Mouse (Mus musculus) lung, postnatal 25 days (tissue): ENCODE measurements around the gene Mbd5.
A peak's percentile ranks its signal among the peaks of the same experiment; 100 is the strongest.

ENCODE experiments used
- DNase-seq: peaks from one replicate; pipeline ENCODE4 v3.0.0; 2022; ENCODE audit warnings: low spot score

The Mbd5 gene

GRCm38 (mm10) chr2:48948841-48949584 lies at the start of gene Mbd5:
Gene Mbd5, plus strand, starts transcription at chr2:48949508.
- peak; percentile 99 for DNase-seq

GRCm38 (mm10) chr2:48908866-48909265 lies 40.4 kb upstream of the Mbd5 start:
- peak; percentile 5 for DNase-seq

DNA sequence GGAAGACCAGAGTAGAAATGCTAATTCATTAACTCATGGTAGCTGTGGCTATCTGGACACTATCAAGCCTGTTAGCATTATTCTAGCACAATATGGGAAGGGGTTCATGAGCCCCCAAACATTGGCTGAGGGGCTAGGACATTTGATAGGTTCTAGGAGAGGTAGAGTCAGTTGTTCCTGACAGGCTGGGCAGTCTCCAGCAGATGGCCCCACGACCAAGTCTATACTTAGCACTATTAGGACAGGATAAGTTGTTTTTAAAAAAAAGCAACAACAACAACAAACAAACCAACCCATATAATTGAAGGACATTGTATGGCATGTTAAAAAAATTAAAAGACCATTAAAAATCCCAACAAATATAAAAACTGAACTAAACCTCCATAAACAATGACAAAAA lies 35.1 kb upstream of the Mbd5 start:
- DNase-seq, result no peak

DNA sequence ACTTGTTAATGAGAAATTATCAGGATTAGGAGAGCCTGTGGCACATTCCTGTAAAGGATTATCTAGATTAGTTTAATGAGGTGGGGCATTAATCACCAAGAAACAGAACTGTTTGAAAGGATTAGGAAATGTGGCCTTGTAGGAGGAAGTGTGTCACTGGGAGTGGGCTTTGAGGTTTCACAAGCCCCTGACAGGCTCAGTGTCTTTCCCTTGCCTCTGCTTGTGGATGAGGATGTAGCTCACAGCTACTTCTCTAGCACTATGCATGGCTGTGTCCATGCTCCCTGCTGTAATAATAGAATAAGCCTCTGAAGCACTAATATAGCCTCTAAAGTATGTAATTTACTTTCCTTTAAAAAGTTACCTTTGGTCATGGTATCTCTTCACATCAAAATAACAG lies 33.5 kb upstream of the Mbd5 start:
- DNase-seq, result no peak

DNA sequence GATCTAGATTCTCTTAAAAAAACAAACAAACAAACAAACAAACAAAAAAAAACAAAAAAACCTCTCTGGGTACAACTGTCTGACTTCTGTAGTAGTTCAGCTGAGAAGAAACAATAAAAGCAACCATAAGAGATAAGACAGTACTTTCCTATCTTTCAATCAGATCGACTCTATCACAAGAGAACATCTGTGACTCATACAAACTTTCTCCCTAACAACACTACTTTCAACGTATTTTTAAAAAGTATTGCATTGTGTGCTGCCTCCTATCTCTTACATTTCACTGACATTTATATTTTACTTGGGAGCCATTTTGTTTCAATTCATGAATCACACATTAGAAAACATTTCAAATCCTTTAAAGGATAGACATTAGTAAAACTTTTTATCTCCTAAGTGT lies 14.2 kb upstream of the Mbd5 start:
- no peak for DNase-seq

DNA sequence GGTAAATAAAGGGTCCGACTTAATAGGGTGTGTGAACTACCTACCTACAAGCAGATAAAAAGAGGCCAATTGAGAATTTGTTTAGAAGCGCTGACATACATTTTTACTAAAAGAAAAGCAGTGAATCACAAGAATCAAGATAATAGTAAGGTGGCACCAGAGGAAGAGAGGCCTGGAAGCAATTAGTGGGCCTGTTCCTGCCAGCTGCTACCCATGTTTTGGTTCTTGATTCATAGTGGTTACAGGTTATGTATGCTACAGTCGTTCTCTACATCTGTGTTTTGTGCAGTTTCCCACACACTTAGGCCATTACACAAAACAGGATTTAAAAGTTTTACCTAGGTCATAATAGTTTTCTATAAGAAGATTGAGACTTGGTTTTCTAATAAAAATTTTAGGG lies 1.5 kb upstream of the Mbd5 start:
- no peak for DNase-seq

DNA sequence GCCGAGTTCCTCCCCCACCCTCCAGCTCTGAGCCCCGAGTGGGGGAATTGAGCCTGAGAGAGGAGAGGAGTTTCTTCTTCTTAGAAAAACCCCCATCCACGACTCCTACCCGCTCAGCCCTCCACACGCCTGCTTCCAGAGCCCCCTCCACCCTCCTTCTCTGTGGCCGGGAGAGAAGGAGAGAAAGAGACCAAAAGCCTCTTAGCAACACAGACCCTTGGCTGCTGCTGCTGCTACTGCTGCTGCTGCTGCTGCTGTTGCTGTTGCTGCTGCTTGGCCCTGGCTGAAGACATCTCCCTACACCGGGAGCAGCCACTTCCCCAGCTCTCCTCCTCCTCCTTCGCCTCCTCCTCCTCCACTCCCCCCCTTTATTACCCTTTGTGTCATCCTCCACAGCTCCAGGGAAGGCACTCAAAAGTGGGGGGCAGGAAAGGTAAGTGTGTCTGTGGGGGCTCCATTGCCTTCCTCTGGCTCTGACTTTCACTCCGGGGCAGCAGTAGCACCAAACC lies 489 bp downstream of the Mbd5 start:
- DNase-seq, result peak; percentile 22

DNA sequence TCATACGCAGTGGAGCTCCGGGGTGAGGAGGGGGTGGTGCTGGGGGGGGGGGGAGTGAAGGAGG lies 776 bp downstream of the Mbd5 start, which contains the start of gene Orc4:
Orc4 (minus strand) TSS at position 26 of the 64 bp plus-strand sequence.
- no peak for DNase-seq

DNA sequence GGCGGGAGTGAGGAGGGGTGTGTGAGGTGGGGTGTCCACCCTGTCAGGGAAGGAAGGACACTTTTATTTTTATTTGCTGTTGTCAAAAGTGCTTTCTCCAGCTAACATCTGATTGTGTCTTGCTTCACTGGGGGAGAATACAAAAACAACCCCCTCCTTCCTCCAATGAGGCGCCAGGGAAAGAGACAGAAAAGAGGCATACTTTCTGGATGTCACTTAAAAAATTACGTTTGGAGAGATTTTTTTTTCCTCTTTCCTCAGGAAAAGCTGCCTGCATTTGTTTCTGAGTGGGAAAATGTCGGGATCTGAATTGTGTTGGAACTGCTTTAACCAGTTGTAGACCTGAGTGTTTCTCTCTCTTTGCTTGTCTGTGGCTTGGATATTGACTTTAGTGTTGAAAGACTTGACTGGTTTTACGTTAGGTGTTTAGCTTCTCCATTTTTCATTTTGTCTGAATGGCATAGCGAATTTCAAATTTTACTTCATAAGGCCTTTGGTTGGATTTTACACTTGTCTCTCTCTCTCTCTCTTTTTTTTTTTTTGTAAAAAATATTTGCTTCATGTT lies 1.1 kb downstream of the Mbd5 start:
- peak; percentile 3 for DNase-seq

GRCm38 (mm10) chr2:48956591-48956990 lies 7.3 kb downstream of the Mbd5 start:
- no peak for DNase-seq

GRCm38 (mm10) chr2:48978920-48979319 lies 29.6 kb downstream of the Mbd5 start:
- DNase-seq, result no peak

DNA sequence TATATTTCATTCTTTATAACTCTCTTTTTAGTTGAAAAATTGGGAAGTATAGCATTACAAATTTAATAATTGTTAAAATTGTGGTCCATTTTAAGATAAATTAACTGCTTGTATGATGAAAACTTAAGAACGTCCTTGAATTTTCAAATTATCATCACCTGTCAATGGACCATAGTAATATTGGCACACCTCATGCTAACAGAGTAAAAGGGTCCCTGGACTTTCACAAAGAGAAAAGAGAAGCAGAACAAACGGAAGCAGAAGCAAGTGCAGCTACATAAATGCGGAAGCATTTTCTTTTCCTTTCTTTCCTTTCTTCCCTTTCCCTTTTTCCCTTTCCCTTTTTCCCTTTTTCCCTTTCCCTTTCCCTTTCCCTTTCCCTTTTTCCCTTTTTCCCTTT lies 41.0 kb downstream of the Mbd5 start:
- DNase-seq, result no peak

GRCm38 (mm10) chr2:49040481-49040880 lies 91.2 kb downstream of the Mbd5 start:
- DNase-seq, result no peak

GRCm38 (mm10) chr2:49050030-49050429 lies 100.7 kb downstream of the Mbd5 start:
- DNase-seq, result no peak

- DNase-seq, result no peak
Measured at GRCm38 (mm10) chr2:49067886-49068285, 118.6 kb downstream of the Mbd5 start.

DNA sequence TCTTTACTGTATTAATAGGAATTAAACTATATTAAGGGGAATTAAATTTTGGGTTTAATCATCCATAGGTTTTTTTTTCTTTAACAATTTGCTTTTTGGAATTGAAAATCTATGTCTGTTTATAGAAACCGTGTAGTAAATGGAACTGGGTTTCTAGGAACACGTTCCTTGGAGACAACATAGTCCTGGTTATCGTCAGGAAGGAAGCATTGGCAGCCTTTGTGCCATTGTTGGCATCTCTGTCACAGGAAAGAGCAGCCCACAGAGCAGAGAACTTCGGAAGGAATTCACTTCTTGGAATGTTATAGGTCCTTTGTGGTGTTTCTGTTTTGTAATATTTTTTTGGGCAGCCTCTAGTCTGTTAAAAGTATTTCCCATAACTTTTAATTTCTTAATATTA lies 135.7 kb downstream of the Mbd5 start:
- DNase-seq, result peak; percentile 53

- DNase-seq, result no peak
Measured at GRCm38 (mm10) chr2:49090771-49091170, 141.5 kb downstream of the Mbd5 start.

GRCm38 (mm10) chr2:49096765-49097164 lies 147.5 kb downstream of the Mbd5 start:
- no peak for DNase-seq

GRCm38 (mm10) chr2:49108906-49109305 lies 159.6 kb downstream of the Mbd5 start:
- DNase-seq, result no peak

- DNase-seq, result no peak
Measured at GRCm38 (mm10) chr2:49119875-49120274, 170.6 kb downstream of the Mbd5 start.

GRCm38 (mm10) chr2:49121603-49122002 lies 172.3 kb downstream of the Mbd5 start:
- no peak for DNase-seq

- no peak for DNase-seq
Measured at GRCm38 (mm10) chr2:49142186-49142585, 192.9 kb downstream of the Mbd5 start.

DNA sequence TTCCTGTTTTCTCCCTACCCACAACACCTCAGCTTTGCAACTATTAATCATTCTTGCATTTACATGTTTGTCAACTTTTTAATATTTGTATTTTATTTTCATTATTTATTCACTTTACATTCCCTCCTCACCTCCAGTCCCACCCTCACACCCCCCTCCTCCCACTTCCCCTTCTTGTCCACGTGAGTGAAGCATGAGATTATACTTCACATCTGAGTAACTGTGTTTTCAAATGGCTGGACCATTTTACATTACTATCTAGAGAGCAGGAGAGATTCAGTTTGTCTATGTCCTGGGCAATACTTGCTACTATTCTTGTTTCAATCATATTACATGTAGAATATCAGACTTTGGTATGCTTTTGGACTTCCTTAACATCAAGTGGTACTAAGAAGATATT lies 204.3 kb downstream of the Mbd5 start:
- no peak for DNase-seq

- DNase-seq, result no peak
Measured at GRCm38 (mm10) chr2:49160232-49160947, 211.1 kb downstream of the Mbd5 start.
